Mouse (Mus musculus): Measurements from ENCODE around the gene Gata2. TPM values are rescaled to one million over a fixed set of nuclear protein-coding genes. Genes with fewer than 3 reads are reported as not detected.

Gata2 gene
- total and polyA plus RNA-seq, 2 experiments from 2014 or later = 6.1 to 19.7 TPM

GRCm38 (mm10) chr6:88254082-88254481 is 60.4 kb downstream of the Gata2 start:
- Histone ChIP-seq H3K4me1 (ENCODE audit: insufficient read depth, low read length) (no peaks in the 10 kb centered on the region), H3K9ac (replicated peaks; ENCODE audit: low read length) (no peak overlapping the region), H3K4me2 (ENCODE audit: low read depth, low read length) (no peak overlapping the region), H3K27me3 (ENCODE audit: insufficient read depth, low read length) (no peaks in the 10 kb centered on the region), H3K9me3 (ENCODE audit: low read length) (no peaks in the 10 kb centered on the region), H3K4me3 (ENCODE audit: low read length) (no peak overlapping the region), H3K27ac (no peak overlapping the region), H3K36me3 (ENCODE audit: insufficient read depth, low read length) (no peaks in the 10 kb centered on the region; the same call in 1 of the 2 replicates)
- ATAC-seq = no peak
- TF ChIP-seq CTCF (IDR thresholded peaks at IDR 0.05; ENCODE audit: low read depth) = no peak
- 87% methylated on average over 6 of the region's 6 CpGs for WGBS
- no peak for DNase-seq (ENCODE audit: low spot score)

GRCm38 (mm10) chr6:88255435-88255834 is 61.7 kb downstream of the Gata2 start:
- no peaks in the 10 kb centered on the region for H3K9me3 ChIP-seq (ENCODE audit: low read length)
- TF ChIP-seq CTCF (IDR thresholded peaks at IDR 0.05; ENCODE audit: low read depth) = no peak

More at GRCm38 (mm10) chr6:88255435-88255834, 61.7 kb downstream of the Gata2 start:
- Histone ChIP-seq H3K36me3 (ENCODE audit: insufficient read depth, low read length) (no peaks in the 10 kb centered on the region; the same call in 1 of the 2 replicates), H3K9ac (replicated peaks; ENCODE audit: low read length) (no peak overlapping the region), H3K4me1 (ENCODE audit: insufficient read depth, low read length) (no peaks in the 10 kb centered on the region), H3K4me2 (ENCODE audit: low read depth, low read length) (no peak overlapping the region), H3K27me3 (ENCODE audit: insufficient read depth, low read length) (no peaks in the 10 kb centered on the region), H3K27ac (no peak overlapping the region), H3K4me3 (ENCODE audit: low read length) (no peak overlapping the region)
- no peak for DNase-seq (ENCODE audit: low spot score)
- ATAC-seq = no peak
- WGBS = 85% methylated on average over 4 of the region's 4 CpGs

Other genes starting within 250 kb of the Gata2 start
- 21.9 and 58.5 TPM in 2 replicates for gene H1fx, start 212.3 kb upstream of the Gata2 start, total RNA-seq (2014; rRNA removed)
- 56.3 and 61.3 TPM in 2 replicates for gene H1fx, start 212.3 kb upstream of the Gata2 start, polyA plus RNA-seq (2015; fragmentation: Nextera tagmentation; extraction: Ambion mirVana)
- gene Rab7, start 148.6 kb upstream of the Gata2 start, total RNA-seq (2014; rRNA removed) = 88.3 and 90.0 TPM in 2 replicates
- gene Rab7, start 148.6 kb upstream of the Gata2 start, polyA plus RNA-seq (2015; fragmentation: Nextera tagmentation; extraction: Ambion mirVana) = 325 and 345 TPM in 2 replicates
- 225 and 245 TPM in 2 replicates for gene Rpn1, start 109.4 kb upstream of the Gata2 start, total RNA-seq (2014; rRNA removed)
- 236 and 242 TPM in 2 replicates for gene Rpn1, start 109.4 kb upstream of the Gata2 start, polyA plus RNA-seq (2015; fragmentation: Nextera tagmentation; extraction: Ambion mirVana)
- not detected in 2 replicates for gene Dnajb8, start 28.4 kb downstream of the Gata2 start, total RNA-seq (2014; rRNA removed)
- gene Dnajb8, start 28.4 kb downstream of the Gata2 start, polyA plus RNA-seq (2015; fragmentation: Nextera tagmentation; extraction: Ambion mirVana) = not detected in 2 replicates

Measured in hindbrain, postnatal 0 days (tissue).